Mouse (Mus musculus) intestine, embryonic 16.5 days (tissue): ENCODE measurements around the gene Mrvi1. TPM values are rescaled to one million over a fixed set of nuclear protein-coding genes. Genes with fewer than 3 reads are reported as not detected.

ENCODE experiments used
- ATAC-seq: fragments of 200-750 bp; cut with Nextera tagmentation; 2 replicates; pipeline ENCODE4 v1.8.0; 2017; ENCODE audit warnings: moderate TSS enrichment, moderate library complexity
- H3K27ac ChIP-seq: fragments of 300-500 bp; sonication (generic); 2 replicates; pipeline ENCODE4 v1.5.1; 2014; ENCODE audit warnings: mild to moderate bottlenecking, low read length
- H3K27me3 ChIP-seq: fragments of 300-500 bp; sonication (generic); replicated peaks from 2 replicates; pipeline ENCODE4 v1.6.1; 2014; ENCODE audit warnings: low read length, control low read depth, mixed read lengths; ENCODE audit not compliant: control insufficient read depth, insufficient read depth
- H3K36me3 ChIP-seq: fragments of 300-500 bp; sonication (generic); 2 replicates; pipeline ENCODE4 v1.6.1; 2014; ENCODE audit warnings: low read length, control low read depth; ENCODE audit not compliant: control insufficient read depth, insufficient read depth
- H3K4me1 ChIP-seq: fragments of 300-500 bp; sonication (generic); 2 replicates; pipeline ENCODE4 v1.6.1; 2014; ENCODE audit warnings: low read length, control low read depth, mixed read lengths; ENCODE audit not compliant: control insufficient read depth, insufficient read depth
- H3K4me2 ChIP-seq: fragments of 300-500 bp; sonication (generic); 2 replicates; pipeline ENCODE4 v1.6.1; 2014; ENCODE audit warnings: low read depth, low read length, control low read depth
- H3K4me3 ChIP-seq: fragments of 300-500 bp; sonication (generic); 2 replicates; pipeline ENCODE4 v1.5.1; 2014; ENCODE audit warnings: mild to moderate bottlenecking, low read length
- H3K9ac ChIP-seq: fragments of 300-500 bp; sonication (generic); 2 replicates; pipeline ENCODE4 v1.6.1; 2014; ENCODE audit warnings: low read depth, low read length
- H3K9me3 ChIP-seq: fragments of 300-500 bp; sonication (generic); 2 replicates; pipeline ENCODE4 v1.6.1; 2016; ENCODE audit warnings: low read length, control low read depth; ENCODE audit not compliant: control insufficient read depth
- WGBS: fragments of 180-500 bp; shearing (Covaris S2); extraction: QIAGEN DNeasy Blood & Tissue Kit; methylation state at CpG from one replicate; pipeline ENCODE4 v1.1.7; 2014; 5-methylcytosine and 5-hydroxymethylcytosine counted together
- polyA plus RNA-seq: library from polyadenylated mRNA; unstranded; fragments of >200 nt; fragmentation: Nextera tagmentation; extraction: Ambion mirVana; gene quantifications from 2 replicates; pipeline ENCODE4 v1.2.1, GENCODE M21; 2015

Gene Mrvi1
- polyA plus RNA-seq, 1 experiment from 2014 or later, result 12.0 TPM

- no peak overlapping the region for H3K9ac ChIP-seq
- H3K4me1 ChIP-seq, result no peaks in the 10 kb centered on the region
- no peaks in the 10 kb centered on the region for H3K27me3 ChIP-seq
- no peak overlapping the region for H3K27ac ChIP-seq
- ATAC-seq, result no peak
- H3K9me3 ChIP-seq, result no peaks in the 10 kb centered on the region
- WGBS, result 70% methylated on average over 9 of the region's 9 CpGs
- H3K36me3 ChIP-seq, result no peaks in the 10 kb centered on the region
- H3K4me2 ChIP-seq, result no peak overlapping the region
- no peak overlapping the region for H3K4me3 ChIP-seq
These were observed 19.2 kb downstream of the Mrvi1 start for GRCm38 (mm10) chr7:110962943-110963654.

- H3K27ac ChIP-seq, result no peak overlapping the region
- no peaks in the 10 kb centered on the region for H3K36me3 ChIP-seq
- H3K9ac ChIP-seq, result no peak overlapping the region
- no peak overlapping the region for H3K4me3 ChIP-seq
- no peaks in the 10 kb centered on the region for H3K4me1 ChIP-seq
- no peaks in the 10 kb centered on the region for H3K9me3 ChIP-seq
- no peak for ATAC-seq
- H3K27me3 ChIP-seq, result no peaks in the 10 kb centered on the region
- 93% methylated on average over 3 of the region's 3 CpGs for WGBS
- no peak overlapping the region for H3K4me2 ChIP-seq
These were observed 19.8 kb downstream of the Mrvi1 start for GRCm38 (mm10) chr7:110962497-110962896.

- H3K4me3 ChIP-seq, result no peak overlapping the region
- H3K27me3 ChIP-seq, result no peaks in the 10 kb centered on the region
- no peak for ATAC-seq
- H3K27ac ChIP-seq, result no peak overlapping the region
- H3K4me1 ChIP-seq, result no peaks in the 10 kb centered on the region
- 83% methylated on average over 14 of the region's 14 CpGs for WGBS
- H3K4me2 ChIP-seq, result no peak overlapping the region
- H3K36me3 ChIP-seq, result no peaks in the 10 kb centered on the region
- H3K9ac ChIP-seq, result no peak overlapping the region
- no peaks in the 10 kb centered on the region for H3K9me3 ChIP-seq
These were observed 25.7 kb downstream of the Mrvi1 start for GRCm38 (mm10) chr7:110956422-110957170.

GRCm38 (mm10) chr7:110955576-110955975 is 26.7 kb downstream of the Mrvi1 start:
- Histone ChIP-seq H3K9ac (no peak overlapping the region), H3K4me1 (peaks cover 2% of the 10 kb centered on the region; the same call in 1 of the 2 replicates), H3K27me3 (no peaks in the 10 kb centered on the region), H3K4me3 (no peak overlapping the region), H3K27ac (no peak overlapping the region), H3K36me3 (no peaks in the 10 kb centered on the region), H3K4me2 (no peak overlapping the region), H3K9me3 (no peaks in the 10 kb centered on the region)
- no peak for ATAC-seq
- WGBS, result 68% methylated on average over 2 of the region's 2 CpGs

GRCm38 (mm10) chr7:110954072-110954858 is 28.0 kb downstream of the Mrvi1 start:
- no peak overlapping the region for H3K4me2 ChIP-seq
- H3K4me3 ChIP-seq, result no peak overlapping the region
- H3K27me3 ChIP-seq, result no peaks in the 10 kb centered on the region
- H3K9ac ChIP-seq, result no peak overlapping the region
- no peak for ATAC-seq
- 82% methylated on average over 6 of the region's 6 CpGs for WGBS
- no peaks in the 10 kb centered on the region for H3K9me3 ChIP-seq
- no peak overlapping the region for H3K27ac ChIP-seq
- no peaks in the 10 kb centered on the region for H3K36me3 ChIP-seq
- peaks cover 3% of the 10 kb centered on the region; the same call in 1 of the 2 replicates for H3K4me1 ChIP-seq

GRCm38 (mm10) chr7:110953210-110953609 is 29.1 kb downstream of the Mrvi1 start:
- H3K27ac ChIP-seq, result no peak overlapping the region
- 33% methylated on average over 1 of the region's 1 CpGs for WGBS
- H3K9ac ChIP-seq, result no peak overlapping the region
- no peak overlapping the region for H3K4me3 ChIP-seq
- H3K4me2 ChIP-seq, result no peak overlapping the region
- H3K9me3 ChIP-seq, result no peaks in the 10 kb centered on the region
- H3K4me1 ChIP-seq, result peaks cover 3% of the 10 kb centered on the region; the same call in 1 of the 2 replicates
- peak; percentile 23; the same call in 1 of the 2 replicates for ATAC-seq
- H3K27me3 ChIP-seq, result no peaks in the 10 kb centered on the region
- H3K36me3 ChIP-seq, result no peaks in the 10 kb centered on the region

- Histone ChIP-seq H3K9ac (no peak overlapping the region), H3K27me3 (no peaks in the 10 kb centered on the region), H3K27ac (no peak overlapping the region), H3K36me3 (no peaks in the 10 kb centered on the region), H3K4me1 (peaks cover 3% of the 10 kb centered on the region; the same call in 1 of the 2 replicates), H3K4me2 (no peak overlapping the region), H3K4me3 (no peak overlapping the region), H3K9me3 (no peaks in the 10 kb centered on the region)
- ATAC-seq, result no peak
These were observed 31.7 kb downstream of the Mrvi1 start for GRCm38 (mm10) chr7:110950621-110950925.

GRCm38 (mm10) chr7:110949785-110950620 is 32.3 kb downstream of the Mrvi1 start:
- no peak overlapping the region for H3K27ac ChIP-seq
- peaks cover 3% of the 10 kb centered on the region; the same call in 1 of the 2 replicates for H3K4me1 ChIP-seq
- no peak overlapping the region for H3K4me3 ChIP-seq
- H3K9ac ChIP-seq, result no peak overlapping the region
- ATAC-seq, result no peak
- H3K4me2 ChIP-seq, result no peak overlapping the region
- 85% methylated on average over 13 of the region's 13 CpGs for WGBS
- no peaks in the 10 kb centered on the region for H3K36me3 ChIP-seq
- H3K27me3 ChIP-seq, result no peaks in the 10 kb centered on the region
- H3K9me3 ChIP-seq, result no peaks in the 10 kb centered on the region
